Comparison of ENCODE assay signal across 8 mouse cellular contexts in the genomic region with DNA sequence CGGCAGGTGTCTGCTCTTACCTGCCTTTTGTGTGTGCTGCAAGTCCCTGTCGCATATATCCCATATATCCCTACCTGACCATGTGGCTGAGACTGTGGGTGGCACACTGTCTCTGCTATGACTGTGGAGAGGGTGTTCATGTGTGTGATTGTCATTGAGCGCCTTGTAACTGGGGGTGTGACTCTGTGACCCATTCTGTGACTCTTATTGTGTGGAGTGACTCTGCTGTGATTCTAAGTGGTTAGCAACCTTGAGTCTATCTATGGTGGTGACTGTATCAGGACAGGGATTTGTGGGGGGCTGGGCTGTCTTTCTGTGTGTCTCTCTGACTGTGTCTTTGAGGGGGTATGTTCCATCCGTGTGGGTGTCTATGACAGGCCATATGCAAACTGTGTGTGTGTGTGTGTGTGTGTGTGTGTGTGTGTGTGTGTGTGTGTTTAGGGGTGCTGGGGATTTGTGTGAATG. TPM values are rescaled to one million over a fixed set of nuclear protein-coding genes. Genes with fewer than 3 reads are reported as not detected.
DNase-seq lines count a peak whose midpoint lies in the region; ATAC-seq lines count a peak whose summit lies in the region.

No protein-coding gene starts in this region.

- 71% methylated on average over 4 of the region's 4 CpGs for WGBS in lung, embryonic 16.5 days
- WGBS in intestine, embryonic 16.5 days, result 80% methylated on average over 4 of the region's 4 CpGs
- WGBS in neural tube, embryonic 15.5 days, result 64% methylated on average over 4 of the region's 4 CpGs

- DNase-seq in frontal cortex, postnatal 25 days (ENCODE audit: low spot score in 2 of 2), result no peak
- DNase-seq in lung, postnatal 14 days, result no peak
- DNase-seq in thymus, postnatal 0 days (ENCODE audit: low spot score), result no peak
- DNase-seq in yolk sac, embryonic 10.5 days (ENCODE audit: low spot score), result no peak

- no peaks in the 10 kb centered on the region for H3K27me3 ChIP-seq in lung, embryonic 16.5 days (ENCODE audit: control insufficient read depth, insufficient read depth, low read depth, low read length)
- H3K27me3 ChIP-seq in intestine, embryonic 16.5 days (replicated peaks; ENCODE audit: control insufficient read depth, insufficient read depth, low read length), result no peaks in the 10 kb centered on the region
- no peaks in the 10 kb centered on the region for H3K27me3 ChIP-seq in neural tube, embryonic 15.5 days (replicated peaks)

- peak overlapping the region; percentile 84 for H3K4me2 ChIP-seq in lung, embryonic 16.5 days (ENCODE audit: low read depth, low read length)
- no peak overlapping the region for H3K4me2 ChIP-seq in intestine, embryonic 16.5 days (ENCODE audit: low read depth, low read length)
- peak overlapping the region; percentile 65 for H3K4me2 ChIP-seq in neural tube, embryonic 15.5 days

- ATAC-seq in frontal cortex, adult (ENCODE audit: low TSS enrichment), result 0 out of 2 replicates have a peak, but pooled peaks have one; percentile 17
- no peak for ATAC-seq in lung, embryonic 16.5 days (ENCODE audit: low read depth)
- ATAC-seq in intestine, embryonic 16.5 days, result no peak
- peak; percentile 18; the same call in 1 of the 2 replicates for ATAC-seq in neural tube, embryonic 15.5 days (ENCODE audit: low FRiP score)

- peaks cover 3% of the 10 kb centered on the region for H3K4me1 ChIP-seq in lung, embryonic 16.5 days (replicated peaks; ENCODE audit: control insufficient read depth, insufficient read depth, low read length)
- peaks cover 5% of the 10 kb centered on the region; the same call in 1 of the 2 replicates for H3K4me1 ChIP-seq in intestine, embryonic 16.5 days (ENCODE audit: control insufficient read depth, insufficient read depth, low read length)
- peaks cover 32% of the 10 kb centered on the region for H3K4me1 ChIP-seq in neural tube, embryonic 15.5 days

- peak overlapping the region; percentile 63; the same call in 1 of the 2 replicates for H3K4me3 ChIP-seq in lung, embryonic 16.5 days (ENCODE audit: low read length)
- H3K4me3 ChIP-seq in intestine, embryonic 16.5 days (ENCODE audit: low read length), result peak overlapping the region; percentile 53; the same call in 1 of the 2 replicates
- H3K4me3 ChIP-seq in neural tube, embryonic 15.5 days (replicated peaks), result peak overlapping the region; percentile 74

- H3K9ac ChIP-seq in lung, embryonic 16.5 days (ENCODE audit: low read length), result no peak overlapping the region
- no peak overlapping the region for H3K9ac ChIP-seq in intestine, embryonic 16.5 days (ENCODE audit: low read depth, low read length)
- peak overlapping the region; percentile 88 for H3K9ac ChIP-seq in neural tube, embryonic 15.5 days (replicated peaks)

- H3K36me3 ChIP-seq in lung, embryonic 16.5 days (ENCODE audit: control insufficient read depth, insufficient read depth, low read length), result no peaks in the 10 kb centered on the region
- H3K36me3 ChIP-seq in intestine, embryonic 16.5 days (ENCODE audit: control insufficient read depth, insufficient read depth, low read length), result no peaks in the 10 kb centered on the region
- H3K36me3 ChIP-seq in neural tube, embryonic 15.5 days, result peaks cover 28% of the 10 kb centered on the region

- no peaks in the 10 kb centered on the region for H3K9me3 ChIP-seq in lung, embryonic 16.5 days (ENCODE audit: control insufficient read depth, low read length)
- H3K9me3 ChIP-seq in intestine, embryonic 16.5 days (ENCODE audit: control insufficient read depth, low read length), result no peaks in the 10 kb centered on the region
- no peaks in the 10 kb centered on the region for H3K9me3 ChIP-seq in neural tube, embryonic 15.5 days (replicated peaks)

- no peak overlapping the region for H3K27ac ChIP-seq in lung, embryonic 16.5 days (ENCODE audit: low read length)
- no peak overlapping the region for H3K27ac ChIP-seq in intestine, embryonic 16.5 days (ENCODE audit: low read length)
- H3K27ac ChIP-seq in neural tube, embryonic 15.5 days (replicated peaks), result peak overlapping the region; percentile 88; the same call in 1 of the 2 replicates

RNA-seq across cellular contexts. Expression of gene Plppr2, which starts 0.9 kb away (rescaled TPM):
- polyA plus RNA-seq in lung, embryonic 16.5 days (2015; fragmentation: Nextera tagmentation; extraction: Ambion mirVana), result 7.7 and 8.2 TPM in 2 replicates
- 5.2 and 6.2 TPM in 2 replicates for polyA plus RNA-seq in intestine, embryonic 16.5 days (2015; fragmentation: Nextera tagmentation; extraction: Ambion mirVana)
- 86.4 and 100 TPM in 2 replicates for polyA plus RNA-seq in neural tube, embryonic 15.5 days (2015; fragmentation: Nextera tagmentation; extraction: Ambion mirVana)
- polyA plus RNA-seq in thymus, postnatal 0 days (2015; fragmentation: Nextera tagmentation; extraction: Ambion mirVana), result 0.36 and 0.51 TPM in 2 replicates

RNA-seq across cellular contexts. Expression of gene Tmem205, which starts 10.4 kb away (rescaled TPM):
- 58.8 and 65.3 TPM in 2 replicates for polyA plus RNA-seq in lung, embryonic 16.5 days (2015; fragmentation: Nextera tagmentation; extraction: Ambion mirVana)
- polyA plus RNA-seq in intestine, embryonic 16.5 days (2015; fragmentation: Nextera tagmentation; extraction: Ambion mirVana), result 93.9 and 97.0 TPM in 2 replicates
- polyA plus RNA-seq in neural tube, embryonic 15.5 days (2015; fragmentation: Nextera tagmentation; extraction: Ambion mirVana), result 52.8 and 54.6 TPM in 2 replicates
- 29.6 and 31.1 TPM in 2 replicates for polyA plus RNA-seq in thymus, postnatal 0 days (2015; fragmentation: Nextera tagmentation; extraction: Ambion mirVana)

RNA-seq across cellular contexts. Expression of gene Ccdc159, which starts 10.5 kb away (rescaled TPM):
- 5.9 and 6.4 TPM in 2 replicates for polyA plus RNA-seq in lung, embryonic 16.5 days (2015; fragmentation: Nextera tagmentation; extraction: Ambion mirVana)
- 2.6 and 3.5 TPM in 2 replicates for polyA plus RNA-seq in intestine, embryonic 16.5 days (2015; fragmentation: Nextera tagmentation; extraction: Ambion mirVana)
- polyA plus RNA-seq in neural tube, embryonic 15.5 days (2015; fragmentation: Nextera tagmentation; extraction: Ambion mirVana), result 8.9 and 10.0 TPM in 2 replicates
- 0.24 and 0.40 TPM in 2 replicates for polyA plus RNA-seq in thymus, postnatal 0 days (2015; fragmentation: Nextera tagmentation; extraction: Ambion mirVana)

RNA-seq across cellular contexts. Expression of gene Swsap1, which starts 17.8 kb away (rescaled TPM):
- 5.4 and 6.2 TPM in 2 replicates for polyA plus RNA-seq in lung, embryonic 16.5 days (2015; fragmentation: Nextera tagmentation; extraction: Ambion mirVana)
- polyA plus RNA-seq in intestine, embryonic 16.5 days (2015; fragmentation: Nextera tagmentation; extraction: Ambion mirVana), result 5.9 and 6.5 TPM in 2 replicates
- polyA plus RNA-seq in neural tube, embryonic 15.5 days (2015; fragmentation: Nextera tagmentation; extraction: Ambion mirVana), result 9.5 and 10.8 TPM in 2 replicates
- 5.3 and 5.9 TPM in 2 replicates for polyA plus RNA-seq in thymus, postnatal 0 days (2015; fragmentation: Nextera tagmentation; extraction: Ambion mirVana)

RNA-seq across cellular contexts. Expression of gene Rab3d, which starts 19.8 kb away (rescaled TPM):
- 20.9 and 23.5 TPM in 2 replicates for polyA plus RNA-seq in lung, embryonic 16.5 days (2015; fragmentation: Nextera tagmentation; extraction: Ambion mirVana)
- 47.5 and 47.9 TPM in 2 replicates for polyA plus RNA-seq in intestine, embryonic 16.5 days (2015; fragmentation: Nextera tagmentation; extraction: Ambion mirVana)
- polyA plus RNA-seq in neural tube, embryonic 15.5 days (2015; fragmentation: Nextera tagmentation; extraction: Ambion mirVana), result 23.6 and 24.7 TPM in 2 replicates
- polyA plus RNA-seq in thymus, postnatal 0 days (2015; fragmentation: Nextera tagmentation; extraction: Ambion mirVana), result 14.3 and 14.7 TPM in 2 replicates

Comparison
In these comparisons a context has a peak if more than half of its experiments do, and no peak if none do; other contexts are left out.
1. ATAC-seq: peak in frontal cortex, adult (single experiment) and neural tube, embryonic 15.5 days (single experiment); none in lung, embryonic 16.5 days (single experiment) and intestine, embryonic 16.5 days (single experiment).
2. Peak in every context shown above with its lines, with median percentiles within 50 percentile points of each other: H3K4me3 ChIP-seq.